Mouse (Mus musculus): ENCODE measurements around the gene Atp1a4. TPM values are rescaled to one million over a fixed set of nuclear protein-coding genes. Genes with fewer than 3 reads are reported as not detected.

The Atp1a4 gene
- polyA plus RNA-seq, 1 experiment from 2014 or later = not detected

DNA sequence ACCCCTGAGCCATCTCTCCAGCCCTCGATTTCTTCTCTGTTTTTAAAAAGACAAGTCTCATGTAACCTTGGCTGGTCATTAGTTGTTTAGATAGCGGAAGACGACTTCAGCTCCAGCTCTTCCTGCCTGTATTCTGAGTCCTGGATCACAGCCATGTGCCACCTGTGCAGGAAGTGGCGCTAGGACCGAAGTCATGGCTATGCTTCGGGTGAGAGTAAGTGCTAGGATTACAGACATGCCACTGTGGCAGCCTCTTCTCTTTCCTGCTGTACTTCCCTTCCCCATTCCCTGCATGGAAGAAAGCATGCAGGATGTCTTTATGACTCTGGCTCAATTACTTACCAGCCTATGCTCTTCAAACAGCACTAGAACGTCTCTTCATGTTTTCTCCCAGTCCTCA, 79.1 kb downstream of the Atp1a4 start:
- 89% methylated on average over 7 of the region's 7 CpGs for WGBS
- Histone ChIP-seq H3K4me1 (no peaks in the 10 kb centered on the region), H3K36me3 (peaks cover 92% of the 10 kb centered on the region), H3K27ac (replicated peaks) (no peak overlapping the region), H3K9me3 (replicated peaks) (no peaks in the 10 kb centered on the region), H3K4me3 (no peak overlapping the region), H3K27me3 (ENCODE audit: low read depth, poor library complexity, severe bottlenecking) (no peaks in the 10 kb centered on the region)
- DNase-seq (ENCODE audit: low spot score) = no peak

DNA sequence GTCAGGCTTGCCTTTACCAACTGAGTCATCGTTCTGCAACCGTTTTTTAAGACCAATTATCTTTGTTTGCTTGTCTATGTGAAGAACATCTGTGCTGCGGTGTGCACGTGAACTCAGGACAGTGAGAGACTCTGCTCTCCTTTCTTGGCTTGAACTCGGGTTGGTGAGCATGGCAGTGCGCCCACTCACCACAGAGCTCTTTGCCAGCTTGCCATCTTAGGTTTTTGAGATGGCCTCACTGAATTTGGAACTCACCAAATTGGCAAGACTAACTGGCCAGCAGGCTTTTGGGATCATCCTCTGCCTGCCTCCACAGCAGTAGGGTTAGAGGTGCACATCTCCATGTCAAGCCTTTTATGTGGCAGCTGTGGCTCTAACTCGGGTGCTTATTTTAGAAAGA, 80.4 kb downstream of the Atp1a4 start:
- Histone ChIP-seq H3K4me1 (no peaks in the 10 kb centered on the region), H3K27me3 (ENCODE audit: low read depth, poor library complexity, severe bottlenecking) (no peaks in the 10 kb centered on the region), H3K4me3 (no peak overlapping the region), H3K9me3 (replicated peaks) (no peaks in the 10 kb centered on the region), H3K36me3 (peaks cover 98% of the 10 kb centered on the region), H3K27ac (replicated peaks) (no peak overlapping the region)
- 93% methylated on average over 7 of the region's 7 CpGs for WGBS
- DNase-seq (ENCODE audit: low spot score) = no peak

Other genes with a start within 250 kb of the Atp1a4 start
- 49.1 and 55.4 TPM in 2 replicates for gene Vangl2, start 230.0 kb downstream of the Atp1a4 start, polyA plus RNA-seq (2016; fragmentation: Nextera tagmentation; extraction: Ambion mirVana)
- gene Nhlh1, start 200.8 kb downstream of the Atp1a4 start, polyA plus RNA-seq (2016; fragmentation: Nextera tagmentation; extraction: Ambion mirVana) = 5.5 and 6.9 TPM in 2 replicates
- gene Copa, start 175.9 kb downstream of the Atp1a4 start, polyA plus RNA-seq (2016; fragmentation: Nextera tagmentation; extraction: Ambion mirVana) = 175 and 206 TPM in 2 replicates
- gene Ncstn, start 175.6 kb downstream of the Atp1a4 start, polyA plus RNA-seq (2016; fragmentation: Nextera tagmentation; extraction: Ambion mirVana) = 106 and 129 TPM in 2 replicates
- gene Pex19, start 131.7 kb downstream of the Atp1a4 start, polyA plus RNA-seq (2016; fragmentation: Nextera tagmentation; extraction: Ambion mirVana) = 166 and 175 TPM in 2 replicates
- gene Dcaf8, start 110.3 kb downstream of the Atp1a4 start, polyA plus RNA-seq (2016; fragmentation: Nextera tagmentation; extraction: Ambion mirVana) = 124 and 138 TPM in 2 replicates
- 340 and 410 TPM in 2 replicates for gene Pea15a, start 51.6 kb downstream of the Atp1a4 start, polyA plus RNA-seq (2016; fragmentation: Nextera tagmentation; extraction: Ambion mirVana)
- 1.3 and 1.8 TPM in 2 replicates for gene Casq1, start 38.5 kb downstream of the Atp1a4 start, polyA plus RNA-seq (2016; fragmentation: Nextera tagmentation; extraction: Ambion mirVana)
- 50.2 and 62.4 TPM in 2 replicates for gene Igsf8, start 3.2 kb upstream of the Atp1a4 start, polyA plus RNA-seq (2016; fragmentation: Nextera tagmentation; extraction: Ambion mirVana)
- gene Atp1a2, start 39.6 kb upstream of the Atp1a4 start, polyA plus RNA-seq (2016; fragmentation: Nextera tagmentation; extraction: Ambion mirVana) = 3.0 and 4.3 TPM in 2 replicates
- gene Kcnj9, start 70.9 kb upstream of the Atp1a4 start, polyA plus RNA-seq (2016; fragmentation: Nextera tagmentation; extraction: Ambion mirVana) = 0.23 and 0.61 TPM in 2 replicates
- 0.46 and 0.75 TPM in 2 replicates for gene Kcnj10, start 82.8 kb upstream of the Atp1a4 start, polyA plus RNA-seq (2016; fragmentation: Nextera tagmentation; extraction: Ambion mirVana)
- 9.3 and 9.9 TPM in 2 replicates for gene Pigm, start 118.1 kb upstream of the Atp1a4 start, polyA plus RNA-seq (2016; fragmentation: Nextera tagmentation; extraction: Ambion mirVana)
- 0.09 and 0.16 TPM in 2 replicates for gene Slamf9, start 216.9 kb upstream of the Atp1a4 start, polyA plus RNA-seq (2016; fragmentation: Nextera tagmentation; extraction: Ambion mirVana)
- 76.2 and 95.8 TPM in 2 replicates for gene Igsf9, start 223.4 kb upstream of the Atp1a4 start, polyA plus RNA-seq (2016; fragmentation: Nextera tagmentation; extraction: Ambion mirVana)
- 70.8 and 79.2 TPM in 2 replicates for gene Tagln2, start 241.6 kb upstream of the Atp1a4 start, polyA plus RNA-seq (2016; fragmentation: Nextera tagmentation; extraction: Ambion mirVana)

All from midbrain, embryonic 10.5 days (tissue).